Mouse (Mus musculus) G1E (cell line): ENCODE data around the gene 1700001K19Rik.

ENCODE experiments used
- CTCF ChIP-seq: IDR thresholded peaks from 2 replicates; pipeline ENCODE4 v1.5.1; 2012; ENCODE audit warnings: low read depth, low read length, inconsistent platforms, mixed read lengths
- GATA1 ChIP-seq: IDR thresholded peaks from 2 replicates; pipeline ENCODE4 v1.6.1; 2012; ENCODE audit warnings: borderline replicate concordance, low read length, inconsistent platforms, mixed read lengths
- GATA2 ChIP-seq: IDR thresholded peaks from 2 replicates; pipeline ENCODE4 v1.6.1; 2012; ENCODE audit warnings: low read depth, low read length, inconsistent platforms, borderline replicate concordance
- POLR2AphosphoS5 ChIP-seq: IDR thresholded peaks from 2 replicates; pipeline ENCODE4 v1.6.1; 2012; ENCODE audit warnings: low read depth, low read length, inconsistent platforms; ENCODE audit not compliant: insufficient replicate concordance
- TAL1 ChIP-seq: conservative IDR thresholded peaks from 2 replicates; pipeline ENCODE4 v1.6.1; 2012; ENCODE audit warnings: low read depth, low read length, inconsistent platforms, mixed read lengths

DNA sequence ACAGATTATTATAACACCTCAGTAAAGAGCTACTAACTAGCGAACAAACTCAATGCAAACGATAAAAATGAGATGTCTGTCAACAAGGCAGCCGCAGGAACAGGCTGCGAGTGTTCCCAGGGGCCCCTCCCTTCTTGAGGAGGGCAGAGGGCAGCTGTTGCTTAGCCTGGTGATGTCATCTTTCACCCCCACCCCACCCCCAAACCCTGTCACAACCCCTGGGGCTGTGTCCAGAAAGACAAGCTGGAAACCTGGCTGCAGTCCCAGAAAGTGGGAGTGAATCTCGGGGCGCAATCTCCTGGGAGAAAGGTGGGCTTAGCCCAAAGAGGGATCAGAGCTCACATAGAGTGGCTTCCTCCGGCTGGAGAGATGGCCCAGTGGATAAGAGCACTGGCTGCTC is 1.2 kb downstream of the 1700001K19Rik start:
- TF ChIP-seq CTCF: no peak
- no peak for TF ChIP-seq GATA1
- no peak for TF ChIP-seq GATA2
- TF ChIP-seq TAL1: no peak
- no peak for TF ChIP-seq POLR2AphosphoS5
